9 mouse cellular contexts compared by ENCODE assay signal in the genomic region with DNA sequence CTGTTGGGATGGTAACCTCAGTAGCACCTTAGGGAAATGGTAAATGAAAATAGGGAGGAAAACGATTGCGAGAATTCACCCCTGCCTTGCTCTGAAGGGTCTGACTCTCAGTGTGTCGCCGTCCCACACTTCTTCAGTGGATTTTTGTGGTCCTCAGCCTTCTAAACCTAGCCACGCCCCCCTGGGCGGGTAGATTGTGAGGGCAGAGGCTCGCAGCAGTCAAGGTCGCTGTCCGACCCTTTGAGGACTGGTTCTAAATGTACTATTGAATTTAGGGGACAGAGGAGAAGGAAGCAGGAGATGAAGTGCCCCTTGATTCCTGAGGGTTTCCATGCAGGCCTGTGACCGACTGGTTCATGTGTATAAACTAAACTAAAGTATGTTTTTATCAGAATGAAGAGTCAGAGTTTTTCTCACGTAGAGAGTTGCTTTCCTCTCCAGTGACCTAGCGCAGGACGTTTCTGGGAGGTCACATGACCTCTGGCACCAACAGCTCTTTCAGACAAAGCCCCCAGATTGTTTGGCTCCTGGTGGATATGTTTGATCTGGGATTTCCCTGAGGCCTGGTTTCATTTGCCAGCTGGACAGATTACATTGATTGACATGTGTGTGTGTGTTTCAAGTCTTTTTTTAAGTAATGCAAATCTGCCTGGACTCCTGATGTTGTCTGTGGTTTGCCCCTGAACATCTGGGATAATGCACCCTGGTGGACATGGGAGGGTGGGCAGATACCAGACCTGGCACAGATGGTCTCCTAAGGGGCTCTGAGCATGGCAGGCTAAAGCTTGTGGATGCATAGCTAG.
DNase-seq lines count a peak whose midpoint lies in the region; ATAC-seq lines count a peak whose summit lies in the region.
"Had no signal": no experiment of that assay in that cellular context is flagged by ENCODE, and none has a peak within 500 bp of the region (broad histone marks: within the 10 kb centered on the region; RNA-seq: fewer than 3 reads in every experiment).

No protein-coding gene starts in this region.

- no peak overlapping the region for H3K27ac ChIP-seq in liver, embryonic 11.5 days (ENCODE audit: low read depth, low read length)
- H3K27ac ChIP-seq in forebrain, embryonic 10.5 days = peak overlapping the region; percentile 51; the same call in 1 of the 2 replicates
- no peak overlapping the region for H3K27ac ChIP-seq in limb, embryonic 11.5 days (replicated peaks; ENCODE audit: low read depth, low read length)
- no peak overlapping the region for H3K27ac ChIP-seq in stomach, embryonic 14.5 days (ENCODE audit: low read length)

- WGBS in liver, embryonic 11.5 days = 8% methylated on average over 13 of the region's 13 CpGs
- WGBS in forebrain, embryonic 10.5 days = 10% methylated on average over 13 of the region's 13 CpGs
- 9% methylated on average over 13 of the region's 13 CpGs for WGBS in limb, embryonic 11.5 days
- 10% methylated on average over 13 of the region's 13 CpGs for WGBS in stomach, embryonic 14.5 days

- H3K36me3 ChIP-seq in liver, embryonic 11.5 days (ENCODE audit: control insufficient read depth, insufficient read depth, low read length) = no peaks in the 10 kb centered on the region
- H3K36me3 ChIP-seq in forebrain, embryonic 10.5 days (replicated peaks) = no peaks in the 10 kb centered on the region
- H3K36me3 ChIP-seq in limb, embryonic 11.5 days (ENCODE audit: control insufficient read depth, insufficient read depth, low read length) = no peaks in the 10 kb centered on the region
- no peaks in the 10 kb centered on the region for H3K36me3 ChIP-seq in stomach, embryonic 14.5 days (ENCODE audit: control insufficient read depth, insufficient read depth, low read length)

- H3K9me3 ChIP-seq in liver, embryonic 11.5 days (ENCODE audit: control insufficient read depth, low read length) = no peaks in the 10 kb centered on the region
- no peaks in the 10 kb centered on the region for H3K9me3 ChIP-seq in forebrain, embryonic 10.5 days
- H3K9me3 ChIP-seq in limb, embryonic 11.5 days (ENCODE audit: control insufficient read depth, low read length) = no peaks in the 10 kb centered on the region
- H3K9me3 ChIP-seq in stomach, embryonic 14.5 days (ENCODE audit: control insufficient read depth, low read depth, low read length) = no peaks in the 10 kb centered on the region

- ATAC-seq in liver, embryonic 11.5 days (replicated peaks; ENCODE audit: low FRiP score) = no peak
- ATAC-seq in limb, embryonic 11.5 days (ENCODE audit: insufficient number of reproducible peaks, low FRiP score, low TSS enrichment, low read depth) = no peak
- no peak for ATAC-seq in stomach, embryonic 14.5 days (ENCODE audit: insufficient number of reproducible peaks, insufficient read depth, low FRiP score, low read depth)

- H3K4me3 ChIP-seq in liver, embryonic 11.5 days (ENCODE audit: low read depth, low read length) = no peak overlapping the region
- H3K4me3 ChIP-seq in forebrain, embryonic 10.5 days = peak overlapping the region; percentile 48
- peak overlapping the region; percentile 15; the same call in 1 of the 2 replicates for H3K4me3 ChIP-seq in limb, embryonic 11.5 days (ENCODE audit: low read depth, low read length)
- H3K4me3 ChIP-seq in stomach, embryonic 14.5 days (ENCODE audit: low read depth, low read length) = no peak overlapping the region

- no peak overlapping the region for H3K9ac ChIP-seq in liver, embryonic 11.5 days (ENCODE audit: low read depth, low read length)
- peak overlapping the region; percentile 35; the same call in 1 of the 2 replicates for H3K9ac ChIP-seq in limb, embryonic 11.5 days (ENCODE audit: low read length)
- no peak overlapping the region for H3K9ac ChIP-seq in stomach, embryonic 14.5 days (replicated peaks; ENCODE audit: low read depth, low read length)

- H3K4me2 ChIP-seq in liver, embryonic 11.5 days = peak overlapping the region; percentile 35
- H3K4me2 ChIP-seq in limb, embryonic 11.5 days (ENCODE audit: low read depth, severe bottlenecking) = peak overlapping the region; percentile 54
- peak overlapping the region; percentile 42 for H3K4me2 ChIP-seq in stomach, embryonic 14.5 days (replicated peaks; ENCODE audit: low read depth, low read length)

- no peaks in the 10 kb centered on the region for H3K27me3 ChIP-seq in liver, embryonic 11.5 days (replicated peaks; ENCODE audit: control insufficient read depth, insufficient read depth, low read length)
- H3K27me3 ChIP-seq in forebrain, embryonic 10.5 days (ENCODE audit: poor library complexity, severe bottlenecking) = no peaks in the 10 kb centered on the region
- no peaks in the 10 kb centered on the region for H3K27me3 ChIP-seq in limb, embryonic 11.5 days (ENCODE audit: control insufficient read depth, insufficient read depth, low read length)
- no peaks in the 10 kb centered on the region for H3K27me3 ChIP-seq in stomach, embryonic 14.5 days (ENCODE audit: control insufficient read depth, insufficient read depth, low read length)

- no peaks in the 10 kb centered on the region for H3K4me1 ChIP-seq in liver, embryonic 11.5 days (replicated peaks; ENCODE audit: control insufficient read depth, insufficient read depth, low read length)
- H3K4me1 ChIP-seq in forebrain, embryonic 10.5 days = peaks cover 18% of the 10 kb centered on the region
- no peaks in the 10 kb centered on the region for H3K4me1 ChIP-seq in limb, embryonic 11.5 days (ENCODE audit: control insufficient read depth, insufficient read depth, low read length)
- H3K4me1 ChIP-seq in stomach, embryonic 14.5 days (ENCODE audit: control insufficient read depth, insufficient read depth, low read length) = peaks cover 7% of the 10 kb centered on the region; the same call in 1 of the 2 replicates

- no peak for DNase-seq in liver, embryonic 11.5 days (ENCODE audit: low spot score)
- no peak for DNase-seq in liver
- peak; percentile 21 for DNase-seq in forebrain, embryonic 10.5 days (ENCODE audit: extremely low spot score, low spot score)
- DNase-seq in limb, embryonic 11.5 days (ENCODE audit: low spot score) = peak; percentile 32
- no peak for DNase-seq in MN1 (ENCODE audit: low spot score)
- no peak for DNase-seq in gastrocnemius, postnatal 4 days (ENCODE audit: low spot score in 2 of 2)
- no peak for DNase-seq in frontal cortex, postnatal 25 days (ENCODE audit: low spot score in 2 of 2)
- DNase-seq: layer of hippocampus, postnatal 36 days had no signal

Comparison
In these comparisons a context has a peak if more than half of its experiments do, and no peak if none do; other contexts are left out.
1. DNase-seq: peak in forebrain, embryonic 10.5 days (single experiment) and limb, embryonic 11.5 days (single experiment); none in liver, embryonic 11.5 days (single experiment), liver (single experiment), MN1 (single experiment), gastrocnemius, postnatal 4 days (0 of 2) and frontal cortex, postnatal 25 days (0 of 2).
2. H3K4me3 ChIP-seq: peak in forebrain, embryonic 10.5 days (single experiment) and limb, embryonic 11.5 days (single experiment); none in liver, embryonic 11.5 days (single experiment) and stomach, embryonic 14.5 days (single experiment).
3. Peak in every context shown above with its lines, with median percentiles within 50 percentile points of each other: H3K4me2 ChIP-seq.